Mouse (Mus musculus) thymus, postnatal 10 days (tissue): ENCODE results near the gene Prss35.

Experiments used
- DNase-seq, 2 experiments: peaks; one replicate each; pipeline ENCODE4 v3.0.0; 2021; ENCODE audit warnings: low spot score in 2 of 2

Prss35 gene

GRCm38 (mm10) chr9:86742959-86743911 lies at the start of gene Prss35:
TSS of gene Prss35 (plus strand) at chr9:86743649.
- no peak for DNase-seq

- DNase-seq: no peak
These were observed 49.5 kb upstream of the Prss35 start for GRCm38 (mm10) chr9:86693935-86694334.

GRCm38 (mm10) chr9:86694644-86695043 lies 48.8 kb upstream of the Prss35 start:
- DNase-seq: no peak

- no peak for DNase-seq
These were observed 48.1 kb upstream of the Prss35 start for GRCm38 (mm10) chr9:86695199-86695817.

GRCm38 (mm10) chr9:86695818-86696261 lies 47.6 kb upstream of the Prss35 start, which contains the start of gene Me1:
TSS of gene Me1 (minus strand) at chr9:86695953.
- DNase-seq: no peak

GRCm38 (mm10) chr9:86701264-86701663 lies 42.2 kb upstream of the Prss35 start:
- no peak for DNase-seq

- no peak for DNase-seq
These were observed 41.6 kb upstream of the Prss35 start for GRCm38 (mm10) chr9:86701844-86702243.

GRCm38 (mm10) chr9:86707431-86707830 lies 36.0 kb upstream of the Prss35 start:
- DNase-seq: no peak

- no peak for DNase-seq
These were observed 34.5 kb upstream of the Prss35 start for GRCm38 (mm10) chr9:86708921-86709320.

- no peak for DNase-seq
These were observed 33.3 kb upstream of the Prss35 start for GRCm38 (mm10) chr9:86710091-86710634.

- no peak for DNase-seq
These were observed 30.8 kb upstream of the Prss35 start for GRCm38 (mm10) chr9:86712648-86713047.

GRCm38 (mm10) chr9:86714089-86714488 lies 29.4 kb upstream of the Prss35 start:
- DNase-seq: no peak

GRCm38 (mm10) chr9:86716540-86716939 lies 26.9 kb upstream of the Prss35 start:
- DNase-seq: no peak

- no peak for DNase-seq
These were observed 26.3 kb upstream of the Prss35 start for GRCm38 (mm10) chr9:86717119-86717518.

GRCm38 (mm10) chr9:86720227-86720626 lies 23.2 kb upstream of the Prss35 start:
- DNase-seq: no peak

- DNase-seq: no peak
These were observed 22.7 kb upstream of the Prss35 start for GRCm38 (mm10) chr9:86720794-86721193.

- DNase-seq: no peak
These were observed 18.4 kb upstream of the Prss35 start for GRCm38 (mm10) chr9:86725066-86725465.

- no peak for DNase-seq
These were observed 17.7 kb upstream of the Prss35 start for GRCm38 (mm10) chr9:86725604-86726380.

GRCm38 (mm10) chr9:86726381-86726720 lies 17.1 kb upstream of the Prss35 start:
- no peak for DNase-seq

GRCm38 (mm10) chr9:86728214-86728814 lies 15.1 kb upstream of the Prss35 start:
- no peak for DNase-seq

- no peak for DNase-seq
These were observed 14.4 kb upstream of the Prss35 start for GRCm38 (mm10) chr9:86729084-86729483.
